Mouse (Mus musculus) liver, embryonic 14.5 days (tissue): Measurements from ENCODE around the gene Rsph14. TPM values are rescaled to one million over a fixed set of nuclear protein-coding genes. Genes with fewer than 3 reads are reported as not detected.

ENCODE experiments used
- ATAC-seq: fragments of 200-750 bp; cut with Nextera tagmentation; 2 replicates; pipeline ENCODE4 v1.8.0; 2017; ENCODE audit warnings: moderate number of reproducible peaks, mild to moderate bottlenecking, moderate library complexity; ENCODE audit not compliant: insufficient read depth
- DNase-seq, 3 experiments: peaks; one replicate each; pipeline ENCODE4 v3.0.0-alpha.2; 2012 to 2013; ENCODE audit warnings: low read depth in 3 of 3, low spot score in 3 of 3
- H3K27ac ChIP-seq: fragments of 300-500 bp; sonication (generic); 2 replicates; pipeline ENCODE4 v1.5.1; 2014; ENCODE audit warnings: moderate library complexity, mild to moderate bottlenecking, control low read depth, inconsistent platforms
- H3K27me3 ChIP-seq: fragments of 300-500 bp; sonication (generic); 2 replicates; pipeline ENCODE4 v1.6.1; 2014; ENCODE audit warnings: mild to moderate bottlenecking, low read length, moderate library complexity; ENCODE audit not compliant: control insufficient read depth, insufficient read depth
- H3K36me3 ChIP-seq: fragments of 300-500 bp; sonication (generic); replicated peaks from 2 replicates; pipeline ENCODE4 v1.6.1; 2014; ENCODE audit warnings: low read depth; ENCODE audit not compliant: control insufficient read depth, insufficient read depth
- H3K4me1 ChIP-seq, 2 experiments: fragments of 200-500 bp in 1 of 2; fragments of 300-500 bp in 1 of 2; sonication (generic) in 1 of 2; replicated peaks; 2 replicates each; pipeline ENCODE4 v1.6.1; 2012 to 2014; ENCODE audit warnings: antibody characterized with exemption in 1 of 2, inconsistent platforms in 1 of 2, low read length in 1 of 2; ENCODE audit not compliant: control insufficient read depth in 2 of 2, insufficient read depth in 2 of 2
- H3K4me2 ChIP-seq: fragments of 300-500 bp; sonication (generic); 2 replicates; pipeline ENCODE4 v1.6.1; 2014; ENCODE audit warnings: low read depth, mild to moderate bottlenecking, control low read depth, moderate library complexity
- H3K4me3 ChIP-seq, 2 experiments: fragments of 200-500 bp in 1 of 2; fragments of 300-500 bp in 1 of 2; sonication (generic) in 1 of 2; 2 replicates each; pipeline ENCODE4 v1.5.1; 2012 to 2014; ENCODE audit warnings: low read depth in 2 of 2, low read length in 2 of 2, mild to moderate bottlenecking in 2 of 2, control low read depth in 1 of 2, inconsistent platforms in 1 of 2, moderate library complexity in 1 of 2; ENCODE audit not compliant: insufficient read depth in 1 of 2
- H3K9ac ChIP-seq: fragments of 300-500 bp; sonication (generic); replicated peaks from 2 replicates; pipeline ENCODE4 v1.6.1; 2014; ENCODE audit warnings: mild to moderate bottlenecking, control low read depth, moderate library complexity
- H3K9me3 ChIP-seq: fragments of 300-500 bp; sonication (generic); 2 replicates; pipeline ENCODE4 v1.6.1; 2016; ENCODE audit warnings: low read length, mixed read lengths; ENCODE audit not compliant: control insufficient read depth
- CTCF ChIP-seq: IDR thresholded peaks from 2 replicates; pipeline ENCODE4 v1.5.1; 2016; ENCODE audit warnings: antibody characterized with exemption, low read depth, control low read depth
- EP300 ChIP-seq: IDR thresholded peaks from 2 replicates; pipeline ENCODE4 v1.6.1; 2016; ENCODE audit warnings: antibody characterized with exemption, low read depth
- WGBS: fragments of 180-500 bp; shearing (Covaris S2); extraction: QIAGEN DNeasy Blood & Tissue Kit; methylation state at CpG from one replicate; pipeline ENCODE4 v1.1.7; 2014; ENCODE audit not compliant: insufficient replicate concordance; 5-methylcytosine and 5-hydroxymethylcytosine counted together
- polyA plus RNA-seq, 2 experiments: library from polyadenylated mRNA; depleted of rRNA in 1 of 2; stranded (reverse) in 1 of 2; unstranded in 1 of 2; fragments of >200 nt; fragmentation: Nextera tagmentation in 1 of 2; extraction: Ambion mirVana in 1 of 2; gene quantifications; 2 replicates each; pipeline versions ENCODE4 v1.2.1 to v1.2.3; 2012 to 2014

Rsph14 gene
- polyA plus RNA-seq, 2 experiments, result not detected

- 32% methylated on average over 6 of the region's 6 CpGs for WGBS
- DNase-seq (no peak), ATAC-seq (no peak)
- Histone ChIP-seq H3K9ac (no peak overlapping the region), H3K27ac (no peak overlapping the region), H3K9me3 (no peaks in the 10 kb centered on the region), H3K4me1 (peaks cover 0 to 22% of the 10 kb centered on the region in 2 experiments; a peak in 3 of 4 replicates), H3K36me3 (no peaks in the 10 kb centered on the region), H3K27me3 (peaks cover 34% of the 10 kb centered on the region), H3K4me3 (peak overlapping the region; percentile 11 to 61; a peak in 3 of 4 replicates), H3K4me2 (peak overlapping the region; percentile 69)
- no peak for TF ChIP-seq EP300
- no peak for TF ChIP-seq CTCF
Measured at GRCm38 (mm10) chr10:75062621-75063020, 30.2 kb upstream of the Rsph14 start.

- ATAC-seq (no peak), DNase-seq (no peak)
- peaks cover 34% of the 10 kb centered on the region for H3K27me3 ChIP-seq
- H3K9me3 ChIP-seq, result no peaks in the 10 kb centered on the region
- TF ChIP-seq EP300 (no peak), CTCF (no peak)
- H3K36me3 ChIP-seq, result no peaks in the 10 kb centered on the region
- peaks cover 0 to 23% of the 10 kb centered on the region in 2 experiments; a peak in 3 of 4 replicates for H3K4me1 ChIP-seq
- H3K9ac ChIP-seq, result no peak overlapping the region
- H3K4me2 ChIP-seq, result peak overlapping the region; percentile 69
- no peak overlapping the region for H3K27ac ChIP-seq
- peak overlapping the region; percentile 11 to 61 for H3K4me3 ChIP-seq
- 14% methylated on average over 6 of the region's 6 CpGs for WGBS
Measured at GRCm38 (mm10) chr10:75062189-75062561, 29.8 kb upstream of the Rsph14 start.

- WGBS, result 3% methylated on average over 71 of the region's 71 CpGs
- Histone ChIP-seq H3K4me1 (peaks cover 0 to 29% of the 10 kb centered on the region in 2 experiments; a peak in 3 of 4 replicates), H3K27ac (no peak overlapping the region), H3K4me2 (peak overlapping the region; percentile 69), H3K27me3 (peaks cover 34% of the 10 kb centered on the region), H3K9me3 (no peaks in the 10 kb centered on the region), H3K36me3 (no peaks in the 10 kb centered on the region), H3K9ac (no peak overlapping the region), H3K4me3 (peak overlapping the region; percentile 11 to 61)
- TF ChIP-seq EP300 (no peak), CTCF (no peak)
- ATAC-seq (no peak), DNase-seq (no peak)
Measured at GRCm38 (mm10) chr10:75061341-75062188, 29.2 kb upstream of the Rsph14 start.

GRCm38 (mm10) chr10:75060843-75061235 lies 28.5 kb upstream of the Rsph14 start:
- WGBS, result under 1% methylated on average over 46 of the region's 48 CpGs
- Histone ChIP-seq H3K4me1 (peaks cover 2 to 36% of the 10 kb centered on the region in 2 experiments; a peak in 3 of 4 replicates), H3K4me2 (peak overlapping the region; percentile 69), H3K9ac (peak overlapping the region; percentile 9; the same call in 1 of the 2 replicates), H3K4me3 (peak overlapping the region; percentile 61 to 69), H3K9me3 (no peaks in the 10 kb centered on the region), H3K27ac (no peak overlapping the region), H3K27me3 (peaks cover 34% of the 10 kb centered on the region), H3K36me3 (no peaks in the 10 kb centered on the region)
- TF ChIP-seq EP300, result no peak
- no peak for TF ChIP-seq CTCF
- ATAC-seq, result no peak
- DNase-seq, result no peak

- H3K4me1 ChIP-seq, result peaks cover 2 to 37% of the 10 kb centered on the region in 2 experiments; a peak in 3 of 4 replicates
- peak in 2 of 3 experiments; percentile 27 to 30 for DNase-seq
- H3K9me3 ChIP-seq, result no peaks in the 10 kb centered on the region
- peak; percentile 68 for ATAC-seq
- H3K4me2 ChIP-seq, result peak within 1 kb of the TSS; percentile 69
- TF ChIP-seq EP300, result no peak
- TF ChIP-seq CTCF, result no peak
- no peaks in the 10 kb centered on the region for H3K36me3 ChIP-seq
- 1% methylated on average over 34 of the region's 73 CpGs for WGBS
- peaks cover 34% of the 10 kb centered on the region for H3K27me3 ChIP-seq
- no peak within 1 kb of the TSS for H3K27ac ChIP-seq
- H3K9ac ChIP-seq, result peak within 1 kb of the TSS; percentile 9; the same call in 1 of the 2 replicates
- H3K4me3 ChIP-seq, result peak within 1 kb of the TSS; percentile 61 to 69
Measured at GRCm38 (mm10) chr10:75060217-75060842, 27.9 kb upstream of the Rsph14 start, which contains the start of gene Bcr. TSS of gene Bcr (plus strand) at chr10:75060592.
